Mouse (Mus musculus) E14TG2a.4 (cell line): ENCODE measurements around the gene Hadha.

Source experiments
- CTCF ChIP-seq: conservative IDR thresholded peaks from 2 replicates; pipeline ENCODE4 v1.5.1; 2014; ENCODE audit warnings: low read length
- NANOG ChIP-seq: IDR thresholded peaks from 2 replicates; pipeline ENCODE4 v1.6.1; 2014; ENCODE audit warnings: borderline replicate concordance, low read length, mixed read lengths
- POU5F1 ChIP-seq: IDR thresholded peaks from 2 replicates; pipeline ENCODE4 v1.6.1; 2014; ENCODE audit warnings: low read length, borderline replicate concordance

DNA sequence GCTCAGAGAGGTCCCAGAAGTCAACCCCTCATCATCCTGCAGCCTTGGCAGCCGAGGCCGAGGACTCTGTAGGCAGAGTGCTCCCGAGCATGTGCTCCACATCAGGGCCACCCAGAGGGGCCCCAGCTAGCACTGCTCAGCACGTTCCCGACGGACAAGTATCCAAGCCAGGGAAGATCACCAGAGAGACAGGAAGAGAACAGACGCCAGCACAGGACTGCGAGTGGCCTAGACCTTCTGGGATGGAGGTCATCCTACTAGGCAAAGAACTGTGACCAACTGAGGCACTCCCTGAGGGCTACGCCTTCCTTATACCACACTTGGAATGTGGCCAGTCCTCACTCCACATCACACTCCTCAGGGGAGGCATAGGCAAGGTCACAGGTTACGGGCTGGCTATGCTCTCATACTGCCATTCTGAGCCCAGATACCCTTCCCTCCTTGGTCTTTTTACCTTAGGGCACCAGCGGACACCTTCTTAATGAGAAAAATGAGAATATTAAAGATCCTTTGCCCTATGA lies 19.2 kb downstream of the Hadha start:
- TF ChIP-seq CTCF: no peak
- no peak for TF ChIP-seq POU5F1
- TF ChIP-seq NANOG: no peak
